Mouse (Mus musculus): Measurements from ENCODE around the gene Cdc42. TPM values are rescaled to one million over a fixed set of nuclear protein-coding genes. Genes with fewer than 3 reads are reported as not detected.

Gene Cdc42
- 104 and 108 TPM in 2 replicates for polyA plus RNA-seq (2012; rRNA removed)

DNA sequence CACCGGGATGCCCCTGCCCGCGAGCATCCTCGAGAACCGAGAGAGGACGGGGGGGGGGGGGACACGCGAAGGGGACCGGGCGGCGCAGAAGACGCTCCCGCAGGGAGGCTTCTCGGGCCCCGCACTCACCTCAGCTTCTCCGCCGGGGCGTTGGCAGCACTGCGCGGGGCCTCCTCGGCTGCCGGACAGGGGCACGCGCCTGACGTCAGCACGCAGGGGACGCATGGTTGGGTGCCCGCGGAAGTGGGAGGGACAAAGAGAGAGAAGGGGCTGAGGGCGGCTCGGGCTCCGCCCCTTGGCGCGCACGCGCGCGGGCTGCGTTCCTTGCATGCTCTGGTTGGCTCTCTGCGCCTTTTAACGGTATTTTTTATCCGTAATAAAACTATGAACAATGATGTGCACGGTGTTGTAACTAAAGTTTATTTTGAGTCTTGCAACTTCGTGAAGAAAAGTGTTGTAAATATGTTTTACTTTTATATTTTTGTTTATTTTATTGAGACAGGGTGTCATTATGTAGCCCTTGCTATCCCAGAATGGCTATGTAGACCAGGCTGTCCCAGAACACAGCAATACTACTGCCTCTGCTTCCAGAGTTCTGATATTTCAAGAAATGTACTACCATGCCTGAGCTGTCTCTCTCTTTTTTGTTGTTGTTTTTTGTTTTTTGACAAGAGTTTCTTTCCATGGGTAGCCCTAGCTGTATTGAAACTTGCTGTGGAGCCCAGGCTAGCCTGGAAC is at the start of gene Cdc42:
Gene Cdc42, minus strand, starts transcription at position 204 of the 738 bp plus-strand sequence.

GRCm38 (mm10) chr4:137277166-137277513 is 80.4 kb downstream of the Cdc42 start, which contains the start of gene Wnt4:
Gene Wnt4, plus strand, starts transcription at chr4:137277489.

Other genes starting within 250 kb of the Cdc42 start
- 1.5 and 3.4 TPM in 2 replicates for gene Wnt4, start 80.2 kb downstream of the Cdc42 start, polyA plus RNA-seq (2012; rRNA removed)
- gene Cela3a, start 52.1 kb upstream of the Cdc42 start, polyA plus RNA-seq (2012; rRNA removed) = not detected in 2 replicates
- 0.17 and 3.0 TPM in 2 replicates for gene Cela3b, start 72.8 kb upstream of the Cdc42 start, polyA plus RNA-seq (2012; rRNA removed)
- not detected in 2 replicates for gene 1700013G24Rik, start 95.6 kb upstream of the Cdc42 start, polyA plus RNA-seq (2012; rRNA removed)
- 3.8 and 4.1 TPM in 2 replicates for gene Hspg2, start 111.0 kb upstream of the Cdc42 start, polyA plus RNA-seq (2012; rRNA removed)
- not detected in 2 replicates for gene Ldlrad2, start 216.8 kb upstream of the Cdc42 start, polyA plus RNA-seq (2012; rRNA removed)
- gene Usp48, start 236.0 kb upstream of the Cdc42 start, polyA plus RNA-seq (2012; rRNA removed) = 30.5 and 34.2 TPM in 2 replicates

All from liver, embryonic 18 days (tissue).